Mouse (Mus musculus): ENCODE measurements around the gene Sox14. TPM values are rescaled to one million over a fixed set of nuclear protein-coding genes. Genes with fewer than 3 reads are reported as not detected.

The Sox14 gene
- polyA plus RNA-seq, 1 experiment from 2014 or later, result not detected

GRCm38 (mm10) chr9:99839367-99839766 lies 36.6 kb downstream of the Sox14 start:
- H3K27ac ChIP-seq (replicated peaks), result no peak overlapping the region
- H3K27me3 ChIP-seq (ENCODE audit: control insufficient read depth, insufficient read depth, low read length), result no peaks in the 10 kb centered on the region
- H3K9me3 ChIP-seq (ENCODE audit: control insufficient read depth, low read length), result 0 out of 2 replicates have a peak, but pooled peaks cover 2% of the 10 kb centered on the region
- no peak for DNase-seq (ENCODE audit: low spot score)
- H3K4me2 ChIP-seq (replicated peaks; ENCODE audit: low read depth), result no peak overlapping the region
- no peaks in the 10 kb centered on the region for H3K36me3 ChIP-seq (ENCODE audit: control insufficient read depth, insufficient read depth, low read length)
- H3K9ac ChIP-seq (ENCODE audit: low read length), result no peak overlapping the region
- TF ChIP-seq CTCF (IDR thresholded peaks at IDR 0.05; ENCODE audit: low read depth), result no peak
- TF ChIP-seq EP300 (optimal IDR thresholded peaks at IDR 0.05), result no peak
- 80% methylated on average over 3 of the region's 3 CpGs for WGBS
- no peak overlapping the region for H3K4me3 ChIP-seq (ENCODE audit: low read depth, low read length)
- no peaks in the 10 kb centered on the region for H3K4me1 ChIP-seq (replicated peaks; ENCODE audit: control insufficient read depth, insufficient read depth)
- no peak for ATAC-seq (ENCODE audit: low FRiP score, low TSS enrichment)

GRCm38 (mm10) chr9:99838877-99839276 lies 37.1 kb downstream of the Sox14 start:
- Histone ChIP-seq H3K4me3 (ENCODE audit: low read depth, low read length) (no peak overlapping the region), H3K4me1 (replicated peaks; ENCODE audit: control insufficient read depth, insufficient read depth) (no peaks in the 10 kb centered on the region), H3K27ac (replicated peaks) (no peak overlapping the region), H3K36me3 (ENCODE audit: control insufficient read depth, insufficient read depth, low read length) (no peaks in the 10 kb centered on the region), H3K27me3 (ENCODE audit: control insufficient read depth, insufficient read depth, low read length) (no peaks in the 10 kb centered on the region), H3K4me2 (replicated peaks; ENCODE audit: low read depth) (no peak overlapping the region), H3K9ac (ENCODE audit: low read length) (no peak overlapping the region), H3K9me3 (ENCODE audit: control insufficient read depth, low read length) (0 out of 2 replicates have a peak, but pooled peaks cover 2% of the 10 kb centered on the region)
- TF ChIP-seq CTCF (IDR thresholded peaks at IDR 0.05; ENCODE audit: low read depth) (no peak), EP300 (optimal IDR thresholded peaks at IDR 0.05) (no peak)
- no peak for DNase-seq (ENCODE audit: low spot score)
- no peak for ATAC-seq (ENCODE audit: low FRiP score, low TSS enrichment)
- 38% methylated on average over 7 of the region's 7 CpGs for WGBS

GRCm38 (mm10) chr9:99836707-99837106 lies 39.3 kb downstream of the Sox14 start:
- no peak overlapping the region for H3K4me2 ChIP-seq (replicated peaks; ENCODE audit: low read depth)
- no peaks in the 10 kb centered on the region for H3K36me3 ChIP-seq (ENCODE audit: control insufficient read depth, insufficient read depth, low read length)
- DNase-seq (ENCODE audit: low spot score), result no peak
- no peak overlapping the region for H3K9ac ChIP-seq (ENCODE audit: low read length)
- no peaks in the 10 kb centered on the region for H3K27me3 ChIP-seq (ENCODE audit: control insufficient read depth, insufficient read depth, low read length)
- ATAC-seq (ENCODE audit: low FRiP score, low TSS enrichment), result no peak
- H3K4me1 ChIP-seq (replicated peaks; ENCODE audit: control insufficient read depth, insufficient read depth), result no peaks in the 10 kb centered on the region
- TF ChIP-seq EP300 (optimal IDR thresholded peaks at IDR 0.05) (no peak), CTCF (IDR thresholded peaks at IDR 0.05; ENCODE audit: low read depth) (no peak)
- no peak overlapping the region for H3K27ac ChIP-seq (replicated peaks)
- H3K4me3 ChIP-seq (ENCODE audit: low read depth, low read length), result no peak overlapping the region
- H3K9me3 ChIP-seq (ENCODE audit: control insufficient read depth, low read length), result 0 out of 2 replicates have a peak, but pooled peaks cover 2% of the 10 kb centered on the region
- WGBS, result 92% methylated on average over 12 of the region's 12 CpGs

GRCm38 (mm10) chr9:99835624-99836430 lies 40.1 kb downstream of the Sox14 start:
- no peaks in the 10 kb centered on the region for H3K36me3 ChIP-seq (ENCODE audit: control insufficient read depth, insufficient read depth, low read length)
- ATAC-seq (ENCODE audit: low FRiP score, low TSS enrichment), result no peak
- TF ChIP-seq CTCF (IDR thresholded peaks at IDR 0.05; ENCODE audit: low read depth) (no peak), EP300 (optimal IDR thresholded peaks at IDR 0.05) (no peak)
- no peak overlapping the region for H3K9ac ChIP-seq (ENCODE audit: low read length)
- 75% methylated on average over 11 of the region's 11 CpGs for WGBS
- no peak overlapping the region for H3K4me2 ChIP-seq (replicated peaks; ENCODE audit: low read depth)
- no peaks in the 10 kb centered on the region for H3K27me3 ChIP-seq (ENCODE audit: control insufficient read depth, insufficient read depth, low read length)
- 0 out of 2 replicates have a peak, but pooled peaks cover 2% of the 10 kb centered on the region for H3K9me3 ChIP-seq (ENCODE audit: control insufficient read depth, low read length)
- H3K27ac ChIP-seq (replicated peaks), result no peak overlapping the region
- H3K4me3 ChIP-seq (ENCODE audit: low read depth, low read length), result no peak overlapping the region
- no peak for DNase-seq (ENCODE audit: low spot score)
- H3K4me1 ChIP-seq (replicated peaks; ENCODE audit: control insufficient read depth, insufficient read depth), result no peaks in the 10 kb centered on the region

Other genes starting within 250 kb of the Sox14 start
- gene Dzip1l, start 246.7 kb downstream of the Sox14 start, polyA plus RNA-seq (2015; fragmentation: Nextera tagmentation; extraction: Ambion mirVana), result 6.3 and 8.6 TPM in 2 replicates
- 591 and 619 TPM in 2 replicates for gene Cldn18, start 158.9 kb downstream of the Sox14 start, polyA plus RNA-seq (2015; fragmentation: Nextera tagmentation; extraction: Ambion mirVana)